Mouse (Mus musculus): ENCODE data around the gene Tbce. TPM values are rescaled to one million over a fixed set of nuclear protein-coding genes. Genes with fewer than 3 reads are reported as not detected.
"Not testable (repeated sequence)": the region's sequence is repeated elsewhere in the genome, so short reads cannot be mapped to it uniquely, and the experiment has no call there.

Tbce gene
- polyA plus RNA-seq, 1 experiment, result 29.5 TPM

DNA sequence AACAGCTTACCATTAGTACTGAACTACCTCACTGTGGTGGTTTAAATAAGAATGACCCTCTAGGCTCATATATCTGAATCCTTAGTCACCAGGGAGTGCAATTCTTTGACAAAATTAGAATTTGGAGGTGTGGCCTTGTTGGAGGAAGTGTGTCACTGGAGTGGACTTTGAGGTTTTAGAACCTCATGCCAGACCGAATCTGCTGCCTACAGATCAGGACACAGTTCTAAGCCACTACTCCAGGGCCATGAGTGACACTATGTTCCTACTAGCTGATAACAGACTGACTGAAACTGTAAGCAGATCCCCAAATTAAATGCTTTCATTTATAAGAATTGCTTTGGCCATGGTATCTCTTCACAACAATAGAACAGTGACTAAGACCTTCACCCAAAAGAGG, 10.4 kb upstream of the Tbce start:
- no peak overlapping the region for H3K4me3 ChIP-seq (ENCODE audit: insufficient read depth, low read depth, low read length)
- no peaks in the 10 kb centered on the region for H3K4me1 ChIP-seq (ENCODE audit: control insufficient read depth, insufficient read depth, insufficient read length, low read length)
- H3K27ac ChIP-seq (replicated peaks; ENCODE audit: low read depth, low read length), result no peak overlapping the region

DNA sequence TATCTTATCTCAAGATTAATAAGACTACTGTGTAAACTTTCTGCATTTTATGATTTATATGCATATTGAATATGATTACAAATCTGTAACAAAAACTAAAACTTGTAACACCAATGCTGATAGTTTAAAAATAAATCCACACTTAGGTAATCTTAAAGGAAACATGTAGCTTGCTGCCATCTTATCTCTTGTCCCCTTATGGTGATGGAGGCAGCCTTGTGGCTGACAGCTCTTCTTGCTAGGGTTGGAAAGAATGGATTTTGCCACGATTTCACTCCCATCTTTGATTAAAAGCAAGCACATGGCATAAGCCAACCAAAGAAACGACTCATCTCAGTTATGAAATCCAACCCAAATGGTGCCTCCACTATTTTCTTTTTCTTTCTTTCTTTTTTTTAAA, 5.1 kb upstream of the Tbce start:
- no peak overlapping the region for H3K27ac ChIP-seq (replicated peaks; ENCODE audit: low read depth, low read length)
- no peak overlapping the region for H3K4me3 ChIP-seq (ENCODE audit: insufficient read depth, low read depth, low read length)
- no peaks in the 10 kb centered on the region for H3K4me1 ChIP-seq (ENCODE audit: control insufficient read depth, insufficient read depth, insufficient read length, low read length)

DNA sequence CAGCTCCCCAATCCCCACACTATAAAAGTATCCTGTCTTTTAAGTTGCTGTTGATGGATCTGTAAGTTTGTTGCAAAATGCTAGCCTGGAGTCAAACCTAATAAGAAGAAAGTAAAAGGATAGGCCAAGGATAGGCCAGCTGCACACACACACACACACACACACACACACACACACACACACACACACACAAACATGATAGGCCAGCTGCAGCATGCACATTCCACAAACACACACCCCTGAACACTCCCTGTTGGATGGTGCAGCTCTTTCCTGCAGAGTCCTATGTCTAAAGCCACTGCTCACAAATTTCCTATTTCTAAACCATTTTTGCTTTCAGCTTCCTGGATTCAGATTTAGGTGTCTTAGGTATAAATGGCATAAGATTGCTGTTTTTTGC, 4.4 kb upstream of the Tbce start:
- H3K4me1 ChIP-seq (ENCODE audit: control insufficient read depth, insufficient read depth, insufficient read length, low read length), result no peaks in the 10 kb centered on the region
- H3K27ac ChIP-seq (replicated peaks; ENCODE audit: low read depth, low read length), result no peak overlapping the region
- H3K4me3 ChIP-seq (ENCODE audit: insufficient read depth, low read depth, low read length), result no peak overlapping the region

DNA sequence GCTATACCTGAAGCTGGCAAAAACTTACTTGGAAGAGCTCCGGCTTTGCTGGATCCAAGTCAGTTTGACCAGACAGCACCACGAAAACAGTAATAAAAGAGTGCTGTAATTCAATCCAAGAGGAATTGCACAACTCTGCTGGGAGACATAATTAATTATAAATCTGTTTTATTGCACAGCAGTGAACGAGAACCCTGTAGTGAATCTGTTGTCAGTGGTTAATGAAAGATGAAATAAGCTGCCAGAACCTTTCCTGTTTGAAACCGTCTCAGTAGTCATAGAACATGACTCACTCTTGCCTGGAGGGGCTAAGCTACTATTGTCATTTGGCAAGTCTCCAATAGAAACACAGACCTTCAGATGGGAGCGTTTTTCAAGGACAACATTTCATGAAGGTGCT, 748 bp upstream of the Tbce start:
- Histone ChIP-seq H3K4me3 (ENCODE audit: insufficient read depth, low read depth, low read length) (peak overlapping the region; percentile 95), H3K4me1 (ENCODE audit: control insufficient read depth, insufficient read depth, insufficient read length, low read length) (0 out of 2 replicates have a peak, but pooled peaks cover 3% of the 10 kb centered on the region), H3K27ac (replicated peaks; ENCODE audit: low read depth, low read length) (0 out of 2 replicates have a peak overlapping the region, but pooled peaks have one; percentile 4)

DNA sequence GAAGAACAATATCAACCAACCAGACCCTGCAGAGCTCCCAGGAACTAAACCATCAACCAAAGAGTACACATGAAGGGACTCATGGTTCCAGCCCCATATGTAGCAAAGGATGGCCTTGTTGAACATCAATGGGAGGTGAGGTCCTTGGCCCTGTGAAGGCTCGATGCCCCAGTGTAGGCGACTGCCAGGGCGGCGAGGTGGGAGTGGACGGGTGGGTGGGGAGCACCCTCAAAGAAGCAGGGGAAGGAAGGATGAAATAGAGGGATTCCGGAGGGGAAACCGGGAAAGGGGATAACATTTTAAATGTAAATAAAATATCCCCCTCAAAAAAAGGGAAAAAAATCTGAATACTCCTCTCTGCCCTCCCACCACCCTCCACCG, 537 bp downstream of the Tbce start:
- Histone ChIP-seq H3K27ac (replicated peaks; ENCODE audit: low read depth, low read length) (no peak overlapping the region), H3K4me1 (ENCODE audit: control insufficient read depth, insufficient read depth, insufficient read length, low read length) (0 out of 2 replicates have a peak, but pooled peaks cover 3% of the 10 kb centered on the region), H3K4me3 (ENCODE audit: insufficient read depth, low read depth, low read length) (peak overlapping the region; percentile 95)

DNA sequence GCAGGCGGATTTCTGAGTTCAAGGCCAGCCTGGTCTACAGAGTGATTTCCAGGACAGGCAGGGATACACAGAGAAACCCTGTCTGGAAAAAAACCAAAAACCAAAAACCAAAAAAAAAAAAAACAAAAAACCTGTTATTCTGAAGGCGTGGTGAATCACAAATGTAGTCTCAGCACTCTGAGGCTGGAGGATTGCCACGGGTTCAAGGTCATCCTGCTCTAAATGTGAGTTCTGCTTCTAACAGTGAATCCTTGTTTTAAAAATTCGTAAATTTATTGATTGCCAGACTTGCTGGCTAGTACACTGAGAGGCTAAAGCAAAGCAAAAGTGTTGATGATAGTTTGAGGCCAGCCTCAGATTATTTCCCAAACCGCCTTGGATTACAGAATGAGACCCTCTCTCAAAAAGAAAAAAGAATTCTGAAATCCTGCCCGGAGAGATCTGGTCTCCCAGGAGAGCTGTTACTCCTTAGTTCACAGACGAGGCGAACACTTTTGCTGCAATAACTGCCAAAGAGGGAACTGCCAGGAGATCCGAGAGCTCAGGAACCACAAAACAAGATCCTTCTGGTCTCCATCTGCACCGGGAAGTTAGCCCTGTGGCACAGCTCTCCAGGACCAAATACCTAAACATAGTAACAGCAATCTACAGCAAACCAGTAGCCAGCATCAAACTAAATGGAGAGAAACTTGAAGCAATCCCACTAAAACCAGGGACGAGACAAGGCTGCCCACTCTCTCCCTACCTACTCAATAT, 3.4 kb downstream of the Tbce start:
- no peak overlapping the region for H3K4me3 ChIP-seq (ENCODE audit: insufficient read depth, low read depth, low read length)
- 0 out of 2 replicates have a peak, but pooled peaks cover 3% of the 10 kb centered on the region for H3K4me1 ChIP-seq (ENCODE audit: control insufficient read depth, insufficient read depth, insufficient read length, low read length)
- H3K27ac ChIP-seq (replicated peaks; ENCODE audit: low read depth, low read length), result no peak overlapping the region

DNA sequence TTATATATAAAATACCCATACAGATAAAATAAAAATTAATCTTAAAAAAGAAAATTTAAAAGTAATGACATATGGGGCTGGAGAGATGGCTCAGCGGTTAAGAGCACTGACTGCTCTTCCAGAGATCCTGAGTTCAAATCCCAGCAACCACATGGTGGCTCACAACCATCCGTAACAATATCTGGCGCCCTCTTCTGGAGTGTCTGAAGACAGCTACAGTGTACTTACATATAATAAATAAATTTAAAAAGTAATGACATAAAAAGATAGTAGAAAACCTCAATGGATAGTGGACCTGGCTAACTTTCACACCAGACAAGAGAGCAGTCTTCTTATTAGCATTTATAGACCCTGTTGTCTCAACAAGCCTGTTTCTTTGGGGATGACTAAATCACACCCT, 4.1 kb downstream of the Tbce start:
- not testable (repeated sequence) for H3K4me3 ChIP-seq (ENCODE audit: insufficient read depth, low read depth, low read length); H3K27ac ChIP-seq (replicated peaks; ENCODE audit: low read depth, low read length); H3K4me1 ChIP-seq (ENCODE audit: control insufficient read depth, insufficient read depth, insufficient read length, low read length)

DNA sequence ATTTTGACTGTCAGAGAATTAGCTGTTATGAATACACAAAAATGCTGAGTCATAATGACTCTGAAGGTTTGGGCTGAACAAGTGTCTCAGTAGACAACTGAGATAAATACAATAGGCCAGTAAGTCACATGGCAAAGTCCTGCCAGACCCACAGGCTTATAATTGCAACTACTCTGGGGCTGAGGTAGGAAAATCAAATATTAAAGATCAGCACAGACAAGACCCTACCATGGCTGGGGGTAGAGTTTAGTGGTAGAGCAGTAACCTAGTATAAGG, 5.4 kb downstream of the Tbce start:
- no peak overlapping the region for H3K4me3 ChIP-seq (ENCODE audit: insufficient read depth, low read depth, low read length)
- no peak overlapping the region; the same call in 1 of the 2 replicates for H3K27ac ChIP-seq (replicated peaks; ENCODE audit: low read depth, low read length)
- 0 out of 2 replicates have a peak, but pooled peaks cover 3% of the 10 kb centered on the region for H3K4me1 ChIP-seq (ENCODE audit: control insufficient read depth, insufficient read depth, insufficient read length, low read length)

DNA sequence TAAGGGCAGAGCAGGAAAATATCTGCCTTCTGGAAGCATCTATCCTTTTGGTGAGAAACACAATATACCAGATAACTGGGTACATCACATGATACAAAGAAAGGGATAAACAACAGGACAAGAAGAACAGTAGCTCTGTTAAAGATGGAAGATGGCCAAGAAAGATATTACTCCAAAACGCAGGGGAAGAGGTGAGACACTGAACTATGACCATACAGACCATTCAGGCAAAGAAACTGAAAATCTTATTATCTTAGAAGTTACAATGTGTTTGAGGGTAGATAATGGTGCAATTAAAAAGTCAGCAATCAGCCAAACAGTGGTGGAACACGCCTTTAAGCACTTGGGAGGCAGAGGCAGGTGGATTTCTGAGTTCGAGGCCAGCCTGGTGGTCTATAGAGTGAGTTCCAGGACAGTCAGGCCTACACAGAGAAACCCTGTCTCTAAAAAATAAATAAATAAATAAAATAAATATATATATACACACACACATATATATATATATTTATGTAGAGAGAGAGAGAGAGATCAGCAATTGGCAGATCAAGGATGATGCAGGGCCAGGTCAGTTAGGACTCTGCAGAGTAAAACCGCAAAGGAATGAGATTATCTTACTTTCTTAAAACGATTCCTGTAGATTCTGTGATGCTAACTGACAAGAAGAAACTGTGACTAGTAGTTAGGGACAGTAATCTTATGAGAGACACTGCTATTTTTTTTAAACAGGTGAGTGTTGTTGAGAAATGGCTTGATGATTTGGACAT, 5.9 kb downstream of the Tbce start:
- no peak overlapping the region for H3K27ac ChIP-seq (replicated peaks; ENCODE audit: low read depth, low read length)
- H3K4me3 ChIP-seq (ENCODE audit: insufficient read depth, low read depth, low read length), result no peak overlapping the region

DNA sequence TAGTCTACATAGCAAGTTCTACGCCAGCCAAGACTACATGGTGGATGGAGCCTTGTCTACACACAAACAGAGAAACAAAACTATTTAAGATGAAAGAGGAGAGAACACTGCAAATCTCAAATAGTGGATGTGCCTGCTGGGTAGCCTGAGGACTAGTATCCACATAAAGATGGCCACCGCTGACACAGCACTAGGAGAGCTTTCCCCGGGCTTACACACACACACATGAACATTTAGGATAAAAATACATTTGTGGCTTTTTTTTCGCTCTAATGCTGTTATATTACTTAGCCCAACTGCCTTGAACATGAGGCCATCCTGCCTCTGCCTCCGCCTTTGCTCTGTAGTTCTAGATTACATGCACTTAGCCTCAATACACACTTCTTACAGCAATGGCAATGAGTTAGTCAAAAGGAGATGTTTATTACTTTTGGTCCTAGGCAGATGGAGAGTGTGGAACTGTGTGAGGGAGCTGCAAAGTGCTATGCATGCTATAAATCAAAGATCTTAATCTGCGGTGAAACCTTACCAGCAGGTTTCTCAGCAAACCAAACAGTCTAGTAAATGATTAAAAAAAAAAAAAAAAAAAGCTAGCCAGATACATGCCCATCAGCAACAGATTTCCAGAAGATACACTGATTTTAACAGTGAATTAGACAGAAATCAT, 13.2 kb downstream of the Tbce start:
- no peak overlapping the region for H3K4me3 ChIP-seq (ENCODE audit: insufficient read depth, low read depth, low read length)
- H3K27ac ChIP-seq (replicated peaks; ENCODE audit: low read depth, low read length), result no peak overlapping the region
- H3K4me1 ChIP-seq (ENCODE audit: control insufficient read depth, insufficient read depth, insufficient read length, low read length), result no peaks in the 10 kb centered on the region

More for the DNA sequence above, 5.9 kb downstream of the Tbce start:
- no peaks in the 10 kb centered on the region for H3K4me1 ChIP-seq (ENCODE audit: control insufficient read depth, insufficient read depth, insufficient read length, low read length)

DNA sequence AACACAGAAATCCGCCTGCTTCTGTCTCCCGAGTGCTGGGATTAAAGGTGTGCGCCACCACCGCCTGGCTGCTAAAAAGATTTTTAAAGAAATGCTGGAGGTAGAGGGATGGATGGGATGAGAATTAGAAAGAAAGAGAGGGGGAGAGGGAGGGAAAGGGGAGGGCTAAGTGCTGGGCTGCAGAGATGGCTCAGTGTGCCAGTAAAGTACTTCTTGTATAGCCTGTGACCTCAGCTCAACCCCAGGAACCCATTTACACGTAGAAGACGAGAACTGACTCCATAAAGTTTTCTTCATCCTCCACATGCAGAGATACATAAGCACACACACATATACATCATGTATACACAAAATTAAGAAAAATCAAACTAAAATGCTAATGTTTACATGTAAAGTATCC, 13.9 kb downstream of the Tbce start:
- no peaks in the 10 kb centered on the region for H3K4me1 ChIP-seq (ENCODE audit: control insufficient read depth, insufficient read depth, insufficient read length, low read length)
- H3K4me3 ChIP-seq (ENCODE audit: insufficient read depth, low read depth, low read length), result no peak overlapping the region
- no peak overlapping the region for H3K27ac ChIP-seq (replicated peaks; ENCODE audit: low read depth, low read length)

DNA sequence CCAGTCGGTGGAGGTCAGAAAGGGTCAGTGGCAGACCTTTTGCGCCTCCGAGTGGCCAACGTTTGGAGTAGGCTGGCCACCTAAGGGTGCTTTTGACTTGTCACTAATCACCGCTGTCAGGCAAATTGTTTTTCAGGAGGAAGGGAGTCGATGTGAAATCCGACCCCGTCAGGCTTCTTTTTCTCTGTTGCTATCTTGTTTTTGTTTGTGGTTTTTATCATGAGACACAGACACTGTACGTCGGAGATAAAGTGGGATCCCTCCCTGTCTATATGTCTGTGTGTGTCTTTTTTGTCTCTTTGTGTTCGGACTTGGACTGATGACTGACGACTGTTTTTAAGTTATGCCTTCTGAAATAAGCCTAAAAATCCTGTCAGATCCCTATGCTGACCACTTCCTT, 18.0 kb downstream of the Tbce start:
- H3K4me1 ChIP-seq (ENCODE audit: control insufficient read depth, insufficient read depth, insufficient read length, low read length); H3K4me3 ChIP-seq (ENCODE audit: insufficient read depth, low read depth, low read length); H3K27ac ChIP-seq (replicated peaks; ENCODE audit: low read depth, low read length): not testable (repeated sequence)

DNA sequence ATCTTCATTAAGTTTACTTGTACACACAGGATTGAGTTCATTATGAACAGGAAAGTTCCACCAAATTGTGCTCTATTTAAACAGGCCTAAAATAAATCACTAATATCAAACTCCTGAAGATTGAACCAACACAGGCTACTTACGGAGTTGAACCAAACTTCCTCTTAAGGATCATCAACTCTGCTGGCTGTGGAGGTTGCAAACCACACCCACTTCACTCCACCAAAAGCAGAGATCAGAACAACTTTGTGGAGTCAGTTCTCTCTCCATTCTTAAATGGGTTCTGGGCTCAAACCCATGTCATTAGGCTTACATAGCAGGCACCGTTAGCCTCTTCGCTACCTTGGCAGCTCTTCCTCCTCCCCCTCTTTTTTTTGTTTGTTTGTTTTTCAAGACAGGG, 20.6 kb downstream of the Tbce start:
- Histone ChIP-seq H3K27ac (replicated peaks; ENCODE audit: low read depth, low read length) (no peak overlapping the region), H3K4me1 (ENCODE audit: control insufficient read depth, insufficient read depth, insufficient read length, low read length) (no peaks in the 10 kb centered on the region), H3K4me3 (ENCODE audit: insufficient read depth, low read depth, low read length) (no peak overlapping the region)

DNA sequence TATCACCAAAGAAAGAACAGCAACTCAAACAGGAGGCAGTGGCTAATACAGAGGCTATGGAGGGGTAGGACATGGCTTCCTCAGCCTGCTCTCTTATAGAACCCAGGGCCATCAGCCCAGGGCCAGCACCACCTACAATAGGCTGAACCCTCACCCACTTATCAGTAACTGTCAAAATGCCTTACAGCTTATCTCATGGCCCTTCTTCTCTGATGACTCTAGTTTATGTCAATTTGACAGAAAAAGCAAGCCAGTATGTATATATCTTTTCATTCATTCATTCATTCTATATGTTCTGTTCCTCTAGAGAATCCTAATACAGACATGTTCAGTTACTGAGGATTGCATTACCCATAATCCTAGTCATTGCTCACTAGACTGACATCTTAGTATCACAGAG, 21.2 kb downstream of the Tbce start:
- H3K27ac ChIP-seq (replicated peaks; ENCODE audit: low read depth, low read length), result no peak overlapping the region
- no peaks in the 10 kb centered on the region for H3K4me1 ChIP-seq (ENCODE audit: control insufficient read depth, insufficient read depth, insufficient read length, low read length)
- H3K4me3 ChIP-seq (ENCODE audit: insufficient read depth, low read depth, low read length), result no peak overlapping the region

DNA sequence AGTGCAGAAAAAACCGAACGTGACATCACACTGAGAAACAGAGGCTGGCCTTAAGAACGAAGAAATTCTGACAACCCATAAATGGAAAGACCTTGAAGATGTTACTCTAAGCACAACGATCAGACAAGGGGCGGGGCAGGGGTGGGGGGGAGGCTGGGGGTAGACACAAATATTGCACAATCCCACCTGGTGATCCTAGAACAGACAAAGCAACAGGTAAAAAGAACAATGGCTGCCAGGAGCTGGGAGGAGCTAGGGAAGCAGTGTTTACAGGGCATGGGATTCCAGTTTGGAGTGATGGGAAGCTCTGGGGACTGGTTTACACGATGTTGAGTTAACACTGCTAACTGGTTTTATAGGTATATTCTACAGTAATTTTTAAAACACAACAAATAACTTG, 23.8 kb downstream of the Tbce start:
- Histone ChIP-seq H3K4me1 (ENCODE audit: control insufficient read depth, insufficient read depth, insufficient read length, low read length) (no peaks in the 10 kb centered on the region), H3K4me3 (ENCODE audit: insufficient read depth, low read depth, low read length) (no peak overlapping the region), H3K27ac (replicated peaks; ENCODE audit: low read depth, low read length) (no peak overlapping the region)

DNA sequence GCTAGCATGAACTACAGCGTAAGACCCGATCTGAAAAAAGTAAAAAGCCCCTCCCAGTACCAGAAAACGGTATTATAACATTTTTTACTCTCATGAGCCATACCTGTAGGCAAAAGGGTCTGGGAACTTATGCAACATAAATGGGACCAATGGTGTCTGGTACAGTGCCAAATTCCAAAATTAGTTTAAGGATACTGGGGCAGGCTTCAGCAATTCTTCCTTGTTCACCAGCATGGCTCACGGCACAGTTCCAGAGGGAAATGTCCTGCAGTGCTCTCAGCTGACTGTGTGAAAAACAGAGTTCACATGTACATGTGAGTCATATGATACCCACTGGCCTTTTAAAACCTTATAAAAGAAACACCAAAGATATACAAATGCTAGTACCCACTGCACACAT, 24.9 kb downstream of the Tbce start:
- Histone ChIP-seq H3K27ac (replicated peaks; ENCODE audit: low read depth, low read length) (no peak overlapping the region), H3K4me1 (ENCODE audit: control insufficient read depth, insufficient read depth, insufficient read length, low read length) (no peaks in the 10 kb centered on the region), H3K4me3 (ENCODE audit: insufficient read depth, low read depth, low read length) (no peak overlapping the region)
